7 mouse cellular contexts compared by ENCODE assay signal in the genomic region with DNA sequence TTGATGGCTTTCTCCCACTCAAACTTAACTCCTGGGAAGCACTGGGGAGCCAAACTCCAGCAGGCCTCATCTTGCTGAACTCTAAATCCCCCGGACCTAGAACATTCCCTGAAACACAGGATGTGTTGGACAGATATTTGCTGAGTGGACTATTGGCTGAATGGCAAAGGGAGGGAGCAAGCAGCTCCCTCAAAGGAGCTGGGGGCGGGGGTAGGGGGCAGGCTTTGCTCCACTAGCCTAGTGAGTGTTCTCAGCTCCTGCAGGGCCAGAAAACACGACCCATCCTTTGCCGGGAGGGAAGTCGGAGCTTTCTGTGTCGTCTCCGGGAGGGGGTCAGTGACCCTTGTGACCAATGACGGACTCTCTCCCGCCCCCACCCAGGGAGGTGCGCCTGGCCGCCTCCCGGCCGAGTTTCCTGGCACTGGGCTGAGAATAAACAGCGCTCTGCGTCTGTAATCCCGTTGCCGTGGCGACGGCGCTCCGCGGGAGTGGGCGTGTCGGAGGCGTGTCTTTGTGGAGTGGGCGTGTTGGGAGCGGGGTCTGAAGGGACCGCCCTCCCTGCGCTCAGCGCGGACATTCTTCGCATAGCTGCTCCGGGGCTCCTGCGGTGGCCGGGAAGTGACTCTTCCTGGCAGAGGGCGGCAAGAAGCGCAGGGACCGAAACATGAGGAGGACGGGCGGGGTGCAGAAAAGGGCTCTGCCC. TPM values are rescaled to one million over a fixed set of nuclear protein-coding genes. Genes with fewer than 3 reads are reported as not detected.
DNase-seq lines count a peak whose midpoint lies in the region; ATAC-seq and TF ChIP-seq lines count a peak whose summit lies in the region.

No protein-coding gene starts in this region.

- 1% methylated on average over 40 of the region's 40 CpGs for WGBS in intestine, postnatal 0 days
- WGBS in midbrain, embryonic 12.5 days: under 1% methylated on average over 40 of the region's 40 CpGs
- 4% methylated on average over 38 of the region's 40 CpGs for WGBS in small intestine, adult 2 months

- H3K9ac ChIP-seq in intestine, postnatal 0 days (ENCODE audit: low read depth, low read length): no peak overlapping the region
- H3K9ac ChIP-seq in midbrain, embryonic 12.5 days (replicated peaks): peak overlapping the region; percentile 28; the same call in 1 of the 2 replicates

- no peaks in the 10 kb centered on the region for H3K27me3 ChIP-seq in intestine, postnatal 0 days (replicated peaks; ENCODE audit: control insufficient read depth, insufficient read depth, low read length)
- peaks cover 69% of the 10 kb centered on the region for H3K27me3 ChIP-seq in midbrain, embryonic 12.5 days
- no peaks in the 10 kb centered on the region for H3K27me3 ChIP-seq in small intestine, adult 2 months (ENCODE audit: control insufficient read depth, insufficient read depth, low read length)

- H3K36me3 ChIP-seq in intestine, postnatal 0 days (ENCODE audit: control insufficient read depth, insufficient read depth): peaks cover 27% of the 10 kb centered on the region
- H3K36me3 ChIP-seq in midbrain, embryonic 12.5 days: no peaks in the 10 kb centered on the region
- H3K36me3 ChIP-seq in small intestine, adult 2 months (ENCODE audit: control insufficient read depth, insufficient read depth, low read length): peaks cover 23% of the 10 kb centered on the region

- H3K4me3 ChIP-seq in intestine, postnatal 0 days (ENCODE audit: low read depth, low read length): peak overlapping the region; percentile 22; the same call in 1 of the 2 replicates
- peak overlapping the region; percentile 39 for H3K4me3 ChIP-seq in midbrain, embryonic 12.5 days
- H3K4me3 ChIP-seq in small intestine, adult 2 months (ENCODE audit: low read depth, low read length): peak overlapping the region; percentile 55

- TF ChIP-seq CTCF in intestine, postnatal 0 days (IDR thresholded peaks at IDR 0.05; ENCODE audit: low read depth): peak; percentile 45
- TF ChIP-seq CTCF in small intestine, adult 2 months (IDR thresholded peaks at IDR 0.05; ENCODE audit: extremely low read depth, insufficient read length, insufficient replicate concordance, low read depth, low read length): no peak

- peaks cover 32% of the 10 kb centered on the region for H3K4me1 ChIP-seq in intestine, postnatal 0 days (replicated peaks; ENCODE audit: control insufficient read depth, insufficient read depth, low read length)
- H3K4me1 ChIP-seq in midbrain, embryonic 12.5 days: peaks cover 65% of the 10 kb centered on the region
- H3K4me1 ChIP-seq in small intestine, adult 2 months (ENCODE audit: control insufficient read depth, insufficient read depth, insufficient read length, low read length): peaks cover 43% of the 10 kb centered on the region

- ATAC-seq in intestine, postnatal 0 days: peak; percentile 78
- peak; percentile 86 for ATAC-seq in midbrain, embryonic 12.5 days (ENCODE audit: low FRiP score, low read depth)

- intact Hi-C loops in left cerebral cortex, postnatal 4 days (cut with DNase I): no loop called here

- peak; percentile 64; the same call in 1 of the 2 replicates for TF ChIP-seq POLR2A in small intestine, adult 2 months (IDR thresholded peaks at IDR 0.05; ENCODE audit: low read depth, low read length)

- peak overlapping the region; percentile 72 for H3K4me2 ChIP-seq in intestine, postnatal 0 days (replicated peaks; ENCODE audit: low read depth)
- H3K4me2 ChIP-seq in midbrain, embryonic 12.5 days (replicated peaks): peak overlapping the region; percentile 71

- H3K9me3 ChIP-seq in intestine, postnatal 0 days (ENCODE audit: control insufficient read depth): no peaks in the 10 kb centered on the region
- H3K9me3 ChIP-seq in midbrain, embryonic 12.5 days: no peaks in the 10 kb centered on the region

- peak overlapping the region; percentile 80 for H3K27ac ChIP-seq in intestine, postnatal 0 days (ENCODE audit: low read depth, low read length)
- H3K27ac ChIP-seq in midbrain, embryonic 12.5 days (replicated peaks): peak overlapping the region; percentile 65
- H3K27ac ChIP-seq in small intestine, adult 2 months (ENCODE audit: insufficient read depth, low read depth, low read length): peak overlapping the region; percentile 70

- DNase-seq in adrenal gland, adult 2 months: peak; percentile 100
- DNase-seq in embryo, embryonic 11.5 days (ENCODE audit: low read depth, low spot score): peak; percentile 97
- peak; percentile 99 for DNase-seq in gastrocnemius, postnatal 4 days (ENCODE audit: low spot score in 2 of 2)
- DNase-seq in left cerebral cortex, postnatal 4 days: peak; percentile 96

RNA-seq across cellular contexts. Expression of a gene that starts 6.6 kb away (rescaled TPM):
- total RNA-seq in adrenal gland, adult 2 months (2021): 1 to 10 TPM; 3.2 to 6.9 TPM
- 14.1 and 14.8 TPM in 2 replicates for polyA plus RNA-seq in adrenal gland, adult 2 months (2012; rRNA removed)
- 10 to 100 TPM; 14.0 to 14.8 TPM for total RNA-seq in gastrocnemius, postnatal 4 days (2021)
- 15.7 and 15.9 TPM in 2 replicates for polyA plus RNA-seq in intestine, postnatal 0 days (2015; fragmentation: Nextera tagmentation; extraction: Ambion mirVana)
- 1 to 10 TPM; 3.8 to 4.1 TPM for total RNA-seq in left cerebral cortex, postnatal 4 days (2021)
- polyA plus RNA-seq in midbrain, embryonic 12.5 days (2016; fragmentation: Nextera tagmentation; extraction: Ambion mirVana): 10.7 and 13.2 TPM in 2 replicates
- 27.2 and 47.2 TPM in 2 replicates for polyA plus RNA-seq in small intestine, adult 2 months (2012; rRNA removed)

RNA-seq across cellular contexts. Expression of a gene that starts 22.9 kb away (rescaled TPM):
- total RNA-seq in adrenal gland, adult 2 months (2021): 10 to 100 TPM; 53.9 to 54.5 TPM
- 99.4 and 165 TPM in 2 replicates for polyA plus RNA-seq in adrenal gland, adult 2 months (2012; rRNA removed)
- 10 to 100 TPM; 21.6 to 24.6 TPM for total RNA-seq in gastrocnemius, postnatal 4 days (2021)
- polyA plus RNA-seq in intestine, postnatal 0 days (2015; fragmentation: Nextera tagmentation; extraction: Ambion mirVana): 23.1 and 24.0 TPM in 2 replicates
- total RNA-seq in left cerebral cortex, postnatal 4 days (2021): 10 to 100 TPM; 56.9 to 58.6 TPM
- 47.5 and 48.9 TPM in 2 replicates for polyA plus RNA-seq in midbrain, embryonic 12.5 days (2016; fragmentation: Nextera tagmentation; extraction: Ambion mirVana)
- polyA plus RNA-seq in small intestine, adult 2 months (2012; rRNA removed): 19.8 and 35.0 TPM in 2 replicates

Comparison
In these comparisons a context has a peak if more than half of its experiments do, and no peak if none do; other contexts are left out.
1. Peak in every context shown above with its lines: DNase-seq, ATAC-seq, H3K4me3 ChIP-seq and H3K27ac ChIP-seq.